Mouse (Mus musculus) hindbrain, postnatal 0 days (tissue): Measurements from ENCODE around the gene Rabep1. TPM values are rescaled to one million over a fixed set of nuclear protein-coding genes. Genes with fewer than 3 reads are reported as not detected.

Source experiments
- ATAC-seq: fragments of 200-750 bp; cut with Nextera tagmentation; 2 replicates; pipeline ENCODE4 v1.8.0; 2017; ENCODE audit warnings: mild to moderate bottlenecking, moderate TSS enrichment, moderate library complexity
- DNase-seq: peaks from one replicate; pipeline ENCODE4 v3.0.0-alpha.2; 2015; ENCODE audit warnings: low spot score
- H3K27ac ChIP-seq: fragments of 300-500 bp; sonication (generic); 2 replicates; pipeline ENCODE4 v1.5.1; 2014; ENCODE audit warnings: mild to moderate bottlenecking
- H3K27me3 ChIP-seq: fragments of 300-500 bp; sonication (generic); 2 replicates; pipeline ENCODE4 v1.6.1; 2014; ENCODE audit warnings: low read length, mixed read lengths; ENCODE audit not compliant: insufficient read depth
- H3K36me3 ChIP-seq: fragments of 300-500 bp; sonication (generic); 2 replicates; pipeline ENCODE4 v1.6.1; 2014; ENCODE audit warnings: low read length, mixed read lengths; ENCODE audit not compliant: insufficient read depth
- H3K4me1 ChIP-seq: fragments of 300-500 bp; sonication (generic); 2 replicates; pipeline ENCODE4 v1.6.1; 2014; ENCODE audit warnings: antibody characterized with exemption, low read length, mixed read lengths; ENCODE audit not compliant: insufficient read depth
- H3K4me2 ChIP-seq: fragments of 300-500 bp; sonication (generic); 2 replicates; pipeline ENCODE4 v1.6.1; 2014; ENCODE audit warnings: low read depth, mild to moderate bottlenecking, low read length, moderate library complexity, mixed read lengths
- H3K4me3 ChIP-seq: fragments of 300-500 bp; sonication (generic); 2 replicates; pipeline ENCODE4 v1.5.1; 2014; ENCODE audit warnings: low read length
- H3K9ac ChIP-seq: fragments of 300-500 bp; sonication (generic); replicated peaks from 2 replicates; pipeline ENCODE4 v1.6.1; 2014; ENCODE audit warnings: mild to moderate bottlenecking, low read length, moderate library complexity, mixed read lengths
- H3K9me3 ChIP-seq: fragments of 300-500 bp; sonication (generic); 2 replicates; pipeline ENCODE4 v1.6.1; 2016; ENCODE audit warnings: low read length, mixed read lengths
- CTCF ChIP-seq: IDR thresholded peaks from 2 replicates; pipeline ENCODE4 v1.5.1; 2016; ENCODE audit warnings: antibody characterized with exemption, control low read depth, low read depth
- WGBS: fragments of 180-500 bp; shearing (Covaris S2); extraction: QIAGEN DNeasy Blood & Tissue Kit; methylation state at CpG from one replicate; pipeline ENCODE4 v1.1.7; 2014; 5-methylcytosine and 5-hydroxymethylcytosine counted together
- polyA plus RNA-seq: library from polyadenylated mRNA; unstranded; fragments of >200 nt; fragmentation: Nextera tagmentation; extraction: Ambion mirVana; gene quantifications from 2 replicates; pipeline ENCODE4 v1.2.1, GENCODE M21; 2015
- total RNA-seq: library from RNA; depleted of rRNA; stranded (reverse); fragments of >200 nt; gene quantifications from 2 replicates; pipeline ENCODE4 v1.2.3, GENCODE M21; 2014

Gene Rabep1
- total and polyA plus RNA-seq, 2 experiments from 2014 or later: 47.1 to 101 TPM

DNA sequence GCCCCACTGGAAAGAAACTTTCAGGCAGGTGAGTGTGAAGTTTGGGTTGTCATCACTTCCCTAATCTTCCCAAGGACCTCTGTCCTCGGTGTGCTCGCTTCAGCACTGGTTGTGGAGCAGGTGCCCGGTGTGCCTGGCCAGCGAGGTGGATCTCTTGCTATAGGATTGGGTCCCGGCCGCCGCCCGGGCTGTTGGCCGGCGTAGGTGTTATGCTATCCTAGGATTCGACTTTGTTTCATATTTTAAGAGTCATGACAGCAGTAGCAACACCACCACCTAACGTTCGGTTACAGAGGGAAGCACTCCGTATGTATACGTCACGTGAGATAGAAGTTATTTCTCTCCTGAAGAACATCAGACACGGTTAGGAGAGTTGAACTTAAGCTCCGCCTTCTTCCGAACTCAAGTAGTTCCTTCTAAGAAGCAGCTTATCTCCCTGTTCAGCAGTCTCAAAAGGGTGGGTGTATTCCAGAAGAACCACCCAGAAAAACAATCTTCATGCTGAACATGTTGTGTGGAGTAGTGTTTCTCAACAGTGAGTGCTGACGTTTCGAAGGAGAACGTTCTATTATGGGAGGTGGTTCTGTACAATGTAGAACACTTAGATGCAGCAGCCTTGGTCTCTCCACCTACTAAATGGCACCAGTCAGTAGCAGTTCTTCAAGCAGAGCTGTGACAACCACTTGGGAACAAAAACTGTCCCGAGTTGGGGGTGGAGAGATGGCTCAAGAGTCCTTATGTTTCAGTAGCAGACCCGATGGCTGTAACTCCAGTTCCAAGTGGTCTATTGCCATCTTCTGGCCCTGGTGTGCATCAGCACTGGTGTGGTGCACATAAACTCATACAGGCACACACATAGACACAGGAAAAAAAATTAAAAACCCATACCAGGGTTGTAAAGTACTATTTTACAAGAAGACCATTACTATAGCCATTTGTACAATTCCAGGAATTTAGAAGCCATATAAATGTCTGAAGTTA, 126.3 kb downstream of the Rabep1 start:
- DNase-seq: peak; percentile 58
- peaks cover 28% of the 10 kb centered on the region for H3K36me3 ChIP-seq

GRCm38 (mm10) chr11:70972586-70972985, 128.0 kb downstream of the Rabep1 start:
- Histone ChIP-seq H3K4me2 (no peak overlapping the region), H3K9me3 (no peaks in the 10 kb centered on the region), H3K9ac (no peak overlapping the region), H3K27ac (no peak overlapping the region), H3K4me3 (no peak overlapping the region), H3K36me3 (peaks cover 37% of the 10 kb centered on the region), H3K4me1 (peaks cover 8% of the 10 kb centered on the region; the same call in 1 of the 2 replicates), H3K27me3 (no peaks in the 10 kb centered on the region)
- WGBS: 71% methylated on average over 1 of the region's 1 CpGs
- ATAC-seq: no peak
- TF ChIP-seq CTCF: no peak
- DNase-seq: no peak

More for the DNA sequence above, 126.3 kb downstream of the Rabep1 start:
- peak; percentile 18; the same call in 1 of the 2 replicates for ATAC-seq
- WGBS: 16% methylated on average over 24 of the region's 24 CpGs
- TF ChIP-seq CTCF: peak; percentile 45
- peak overlapping the region; percentile 92 for H3K4me2 ChIP-seq
- H3K4me3 ChIP-seq: peak overlapping the region; percentile 95
- H3K4me1 ChIP-seq: peaks cover 8% of the 10 kb centered on the region; the same call in 1 of the 2 replicates
- peak overlapping the region; percentile 87 for H3K9ac ChIP-seq
- peak overlapping the region; percentile 92 for H3K27ac ChIP-seq
- H3K9me3 ChIP-seq: no peaks in the 10 kb centered on the region
- no peaks in the 10 kb centered on the region for H3K27me3 ChIP-seq

DNA sequence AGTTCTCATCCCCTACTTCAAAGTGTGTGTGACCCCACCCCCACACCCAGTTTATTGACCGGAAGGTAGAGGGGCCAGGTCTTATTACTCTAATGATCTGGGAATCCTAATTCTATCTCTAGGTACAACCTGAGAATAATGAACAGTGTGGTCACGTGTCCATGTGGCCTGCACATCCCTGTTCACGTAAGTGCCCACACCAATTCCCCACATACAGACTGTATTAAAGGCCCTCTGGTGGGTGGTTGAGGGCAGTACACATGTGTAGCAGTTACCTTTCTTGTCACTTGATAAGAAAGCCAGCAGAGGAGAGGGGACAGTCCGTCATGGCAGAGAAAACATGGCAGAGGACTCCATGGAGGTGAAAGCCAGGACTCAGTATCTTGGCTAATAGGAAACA, 129.4 kb downstream of the Rabep1 start:
- ATAC-seq (no peak), DNase-seq (peak; percentile 36)
- Histone ChIP-seq H3K4me1 (no peaks in the 10 kb centered on the region), H3K4me3 (no peak overlapping the region), H3K27me3 (no peaks in the 10 kb centered on the region), H3K36me3 (peaks cover 51% of the 10 kb centered on the region), H3K4me2 (no peak overlapping the region), H3K27ac (no peak overlapping the region), H3K9me3 (no peaks in the 10 kb centered on the region), H3K9ac (no peak overlapping the region)
- 64% methylated on average over 4 of the region's 4 CpGs for WGBS
- TF ChIP-seq CTCF: peak; percentile 65

DNA sequence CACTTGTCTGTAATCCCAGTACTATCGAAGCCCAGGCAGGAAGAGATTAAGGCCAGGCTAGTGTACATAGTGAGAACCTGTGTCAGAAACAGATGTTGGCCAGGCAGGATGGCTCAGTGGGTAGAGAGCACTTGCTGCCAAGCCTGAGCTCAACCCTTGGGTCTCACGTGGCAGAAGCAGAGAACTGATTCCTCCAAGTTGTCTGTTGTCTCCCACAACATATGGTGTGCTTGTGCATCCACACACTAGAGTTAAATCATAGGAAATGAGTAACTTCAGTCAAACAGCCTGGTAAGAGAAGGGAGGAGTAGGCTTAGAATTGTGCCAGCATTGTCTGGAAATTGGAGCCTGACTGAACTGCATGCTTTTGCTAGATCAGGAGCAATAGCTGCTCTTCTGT, 130.6 kb downstream of the Rabep1 start:
- Histone ChIP-seq H3K36me3 (peaks cover 60% of the 10 kb centered on the region), H3K9me3 (no peaks in the 10 kb centered on the region), H3K27me3 (no peaks in the 10 kb centered on the region), H3K4me1 (no peaks in the 10 kb centered on the region), H3K4me2 (no peak overlapping the region), H3K4me3 (no peak overlapping the region), H3K9ac (no peak overlapping the region), H3K27ac (no peak overlapping the region)
- ATAC-seq (no peak), DNase-seq (no peak)
- no peak for TF ChIP-seq CTCF
- 72% methylated on average over 2 of the region's 2 CpGs for WGBS

GRCm38 (mm10) chr11:70977293-70977692, 132.7 kb downstream of the Rabep1 start:
- Histone ChIP-seq H3K27me3 (no peaks in the 10 kb centered on the region), H3K36me3 (peaks cover 65% of the 10 kb centered on the region), H3K9ac (no peak overlapping the region), H3K4me1 (no peaks in the 10 kb centered on the region), H3K9me3 (no peaks in the 10 kb centered on the region), H3K27ac (no peak overlapping the region), H3K4me2 (no peak overlapping the region), H3K4me3 (no peak overlapping the region)
- WGBS: 90% methylated on average over 6 of the region's 6 CpGs
- no peak for TF ChIP-seq CTCF
- DNase-seq (no peak), ATAC-seq (no peak)

- Histone ChIP-seq H3K9me3 (no peaks in the 10 kb centered on the region), H3K27me3 (no peaks in the 10 kb centered on the region), H3K4me1 (no peaks in the 10 kb centered on the region), H3K4me3 (no peak overlapping the region), H3K27ac (no peak overlapping the region), H3K36me3 (peaks cover 50% of the 10 kb centered on the region), H3K4me2 (no peak overlapping the region), H3K9ac (no peak overlapping the region)
- no peak for TF ChIP-seq CTCF
- 79% methylated on average over 6 of the region's 6 CpGs for WGBS
- DNase-seq: no peak
- ATAC-seq: no peak
Observed at GRCm38 (mm10) chr11:70980232-70980631, 135.7 kb downstream of the Rabep1 start.
